Mouse (Mus musculus): Measurements from ENCODE around the gene Cplx1. TPM values are rescaled to one million over a fixed set of nuclear protein-coding genes. Genes with fewer than 3 reads are reported as not detected.

Gene Cplx1
- not detected in 2 replicates for polyA plus RNA-seq (2012; ENCODE audit: insufficient read depth, insufficient read length, missing spikeins)

- no peak within 1 kb of the TSS for H3K27ac ChIP-seq (ENCODE audit: insufficient read depth, low read depth, low read length)
- TF ChIP-seq CTCF (IDR thresholded peaks at IDR 0.05; ENCODE audit: low read depth, low read length): no peak
- TF ChIP-seq POLR2A (IDR thresholded peaks at IDR 0.05; ENCODE audit: borderline replicate concordance, low read depth, low read length): no peak
- H3K4me1 ChIP-seq (ENCODE audit: control insufficient read depth, insufficient read depth, low read length): no peaks in the 10 kb centered on the region
- no peak within 1 kb of the TSS for H3K4me3 ChIP-seq (ENCODE audit: insufficient read depth, low read length)
Measured at GRCm38 (mm10) chr5:108549489-108550206, at the start of gene Cplx1. Gene Cplx1, minus strand, starts transcription at chr5:108550024.

- H3K4me3 ChIP-seq (ENCODE audit: insufficient read depth, low read length): no peak overlapping the region
- TF ChIP-seq POLR2A (IDR thresholded peaks at IDR 0.05; ENCODE audit: borderline replicate concordance, low read depth, low read length) (no peak), CTCF (IDR thresholded peaks at IDR 0.05; ENCODE audit: low read depth, low read length) (no peak)
- no peaks in the 10 kb centered on the region for H3K4me1 ChIP-seq (ENCODE audit: control insufficient read depth, insufficient read depth, low read length)
Measured at GRCm38 (mm10) chr5:108581361-108581891, 31.6 kb upstream of the Cplx1 start.

GRCm38 (mm10) chr5:108573054-108573453 is 23.2 kb upstream of the Cplx1 start:
- Histone ChIP-seq H3K27ac (ENCODE audit: insufficient read depth, low read depth, low read length) (no peak overlapping the region), H3K4me1 (ENCODE audit: control insufficient read depth, insufficient read depth, low read length) (no peaks in the 10 kb centered on the region), H3K4me3 (ENCODE audit: insufficient read depth, low read length) (no peak overlapping the region)
- TF ChIP-seq POLR2A (IDR thresholded peaks at IDR 0.05; ENCODE audit: borderline replicate concordance, low read depth, low read length) (no peak), CTCF (IDR thresholded peaks at IDR 0.05; ENCODE audit: low read depth, low read length) (no peak)

More at GRCm38 (mm10) chr5:108581361-108581891, 31.6 kb upstream of the Cplx1 start:
- H3K27ac ChIP-seq (ENCODE audit: insufficient read depth, low read depth, low read length): no peak overlapping the region

GRCm38 (mm10) chr5:108570991-108571390 is 21.2 kb upstream of the Cplx1 start:
- H3K4me1 ChIP-seq (ENCODE audit: control insufficient read depth, insufficient read depth, low read length): peaks cover 18% of the 10 kb centered on the region
- no peak overlapping the region for H3K4me3 ChIP-seq (ENCODE audit: insufficient read depth, low read length)
- TF ChIP-seq POLR2A (IDR thresholded peaks at IDR 0.05; ENCODE audit: borderline replicate concordance, low read depth, low read length) (no peak), CTCF (IDR thresholded peaks at IDR 0.05; ENCODE audit: low read depth, low read length) (no peak)
- H3K27ac ChIP-seq (ENCODE audit: insufficient read depth, low read depth, low read length): no peak overlapping the region

GRCm38 (mm10) chr5:108567104-108567503 is 17.3 kb upstream of the Cplx1 start:
- no peak for TF ChIP-seq POLR2A (IDR thresholded peaks at IDR 0.05; ENCODE audit: borderline replicate concordance, low read depth, low read length)
- no peak for TF ChIP-seq CTCF (IDR thresholded peaks at IDR 0.05; ENCODE audit: low read depth, low read length)
- H3K27ac ChIP-seq (ENCODE audit: insufficient read depth, low read depth, low read length): no peak overlapping the region
- peaks cover 21% of the 10 kb centered on the region for H3K4me1 ChIP-seq (ENCODE audit: control insufficient read depth, insufficient read depth, low read length)
- no peak overlapping the region for H3K4me3 ChIP-seq (ENCODE audit: insufficient read depth, low read length)

GRCm38 (mm10) chr5:108566523-108566922 is 16.7 kb upstream of the Cplx1 start:
- Histone ChIP-seq H3K27ac (ENCODE audit: insufficient read depth, low read depth, low read length) (no peak overlapping the region), H3K4me1 (ENCODE audit: control insufficient read depth, insufficient read depth, low read length) (peaks cover 21% of the 10 kb centered on the region), H3K4me3 (ENCODE audit: insufficient read depth, low read length) (no peak overlapping the region)
- no peak for TF ChIP-seq POLR2A (IDR thresholded peaks at IDR 0.05; ENCODE audit: borderline replicate concordance, low read depth, low read length)
- no peak for TF ChIP-seq CTCF (IDR thresholded peaks at IDR 0.05; ENCODE audit: low read depth, low read length)

GRCm38 (mm10) chr5:108565381-108565780 is 15.6 kb upstream of the Cplx1 start:
- Histone ChIP-seq H3K4me3 (ENCODE audit: insufficient read depth, low read length) (no peak overlapping the region), H3K4me1 (ENCODE audit: control insufficient read depth, insufficient read depth, low read length) (peaks cover 21% of the 10 kb centered on the region), H3K27ac (ENCODE audit: insufficient read depth, low read depth, low read length) (no peak overlapping the region)
- TF ChIP-seq CTCF (IDR thresholded peaks at IDR 0.05; ENCODE audit: low read depth, low read length) (no peak), POLR2A (IDR thresholded peaks at IDR 0.05; ENCODE audit: borderline replicate concordance, low read depth, low read length) (no peak)

GRCm38 (mm10) chr5:108564346-108564745 is 14.5 kb upstream of the Cplx1 start:
- H3K27ac ChIP-seq (ENCODE audit: insufficient read depth, low read depth, low read length): no peak overlapping the region
- TF ChIP-seq POLR2A (IDR thresholded peaks at IDR 0.05; ENCODE audit: borderline replicate concordance, low read depth, low read length): no peak
- TF ChIP-seq CTCF (IDR thresholded peaks at IDR 0.05; ENCODE audit: low read depth, low read length): no peak
- no peak overlapping the region for H3K4me3 ChIP-seq (ENCODE audit: insufficient read depth, low read length)
- H3K4me1 ChIP-seq (ENCODE audit: control insufficient read depth, insufficient read depth, low read length): peaks cover 21% of the 10 kb centered on the region

- TF ChIP-seq CTCF (IDR thresholded peaks at IDR 0.05; ENCODE audit: low read depth, low read length) (no peak), POLR2A (IDR thresholded peaks at IDR 0.05; ENCODE audit: borderline replicate concordance, low read depth, low read length) (no peak)
- Histone ChIP-seq H3K4me3 (ENCODE audit: insufficient read depth, low read length) (no peak overlapping the region), H3K27ac (ENCODE audit: insufficient read depth, low read depth, low read length) (no peak overlapping the region), H3K4me1 (ENCODE audit: control insufficient read depth, insufficient read depth, low read length) (peaks cover 16% of the 10 kb centered on the region)
Measured at GRCm38 (mm10) chr5:108562483-108562882, 12.7 kb upstream of the Cplx1 start.

GRCm38 (mm10) chr5:108556986-108557385 is 7.2 kb upstream of the Cplx1 start:
- TF ChIP-seq POLR2A (IDR thresholded peaks at IDR 0.05; ENCODE audit: borderline replicate concordance, low read depth, low read length): no peak
- no peak for TF ChIP-seq CTCF (IDR thresholded peaks at IDR 0.05; ENCODE audit: low read depth, low read length)
- Histone ChIP-seq H3K4me3 (ENCODE audit: insufficient read depth, low read length) (no peak overlapping the region), H3K27ac (ENCODE audit: insufficient read depth, low read depth, low read length) (no peak overlapping the region), H3K4me1 (ENCODE audit: control insufficient read depth, insufficient read depth, low read length) (no peaks in the 10 kb centered on the region)
